Mouse (Mus musculus) stomach, postnatal 0 days (tissue): ENCODE measurements around the gene 5330417C22Rik. TPM values are rescaled to one million over a fixed set of nuclear protein-coding genes. Genes with fewer than 3 reads are reported as not detected.

Experiments
- ATAC-seq: fragments of 200-750 bp; cut with Nextera tagmentation; 2 replicates; pipeline ENCODE4 v1.8.0; 2017; ENCODE audit not compliant: low FRiP score, low TSS enrichment
- DNase-seq: peaks from one replicate; pipeline ENCODE4 v3.0.0-alpha.2; 2016; ENCODE audit warnings: low spot score
- H3K27ac ChIP-seq: fragments of 300-500 bp; sonication (generic); replicated peaks from 2 replicates; pipeline ENCODE4 v1.5.1; 2014; ENCODE audit warnings: mild to moderate bottlenecking, control low read depth
- H3K27me3 ChIP-seq: fragments of 300-500 bp; sonication (generic); 2 replicates; pipeline ENCODE4 v1.6.1; 2014; ENCODE audit warnings: low read length; ENCODE audit not compliant: control insufficient read depth, insufficient read depth
- H3K36me3 ChIP-seq: fragments of 300-500 bp; sonication (generic); 2 replicates; pipeline ENCODE4 v1.6.1; 2014; ENCODE audit warnings: low read length, mixed read lengths; ENCODE audit not compliant: control insufficient read depth, insufficient read depth
- H3K4me1 ChIP-seq: fragments of 300-500 bp; sonication (generic); replicated peaks from 2 replicates; pipeline ENCODE4 v1.6.1; 2014; ENCODE audit warnings: antibody characterized with exemption; ENCODE audit not compliant: control insufficient read depth, insufficient read depth
- H3K4me2 ChIP-seq: fragments of 300-500 bp; sonication (generic); replicated peaks from 2 replicates; pipeline ENCODE4 v1.6.1; 2014; ENCODE audit warnings: low read depth, mild to moderate bottlenecking, control low read depth, moderate library complexity
- H3K4me3 ChIP-seq: fragments of 300-500 bp; sonication (generic); 2 replicates; pipeline ENCODE4 v1.5.1; 2014; ENCODE audit warnings: low read depth, low read length, control low read depth
- H3K9ac ChIP-seq: fragments of 300-500 bp; sonication (generic); 2 replicates; pipeline ENCODE4 v1.6.1; 2014; ENCODE audit warnings: mild to moderate bottlenecking, low read length, control low read depth, mixed read lengths
- H3K9me3 ChIP-seq: fragments of 300-500 bp; sonication (generic); 2 replicates; pipeline ENCODE4 v1.6.1; 2016; ENCODE audit warnings: low read length; ENCODE audit not compliant: control insufficient read depth
- CTCF ChIP-seq: IDR thresholded peaks from 2 replicates; pipeline ENCODE4 v1.5.1; 2016; ENCODE audit warnings: antibody characterized with exemption, low read depth, mild to moderate bottlenecking, moderate library complexity
- EP300 ChIP-seq: optimal IDR thresholded peaks from 2 replicates; pipeline ENCODE3; 2016; ENCODE audit warnings: antibody characterized with exemption
- WGBS: fragments of 180-500 bp; shearing (Covaris S2); extraction: QIAGEN DNeasy Blood & Tissue Kit; methylation state at CpG from one replicate; pipeline ENCODE4 v1.1.7; 2014; 5-methylcytosine and 5-hydroxymethylcytosine counted together
- polyA plus RNA-seq: library from polyadenylated mRNA; unstranded; fragments of >200 nt; fragmentation: Nextera tagmentation; extraction: Ambion mirVana; gene quantifications from 2 replicates; pipeline ENCODE4 v1.2.1, GENCODE M21; 2015

5330417C22Rik gene
- polyA plus RNA-seq, 1 experiment from 2014 or later = 30.8 TPM

DNA sequence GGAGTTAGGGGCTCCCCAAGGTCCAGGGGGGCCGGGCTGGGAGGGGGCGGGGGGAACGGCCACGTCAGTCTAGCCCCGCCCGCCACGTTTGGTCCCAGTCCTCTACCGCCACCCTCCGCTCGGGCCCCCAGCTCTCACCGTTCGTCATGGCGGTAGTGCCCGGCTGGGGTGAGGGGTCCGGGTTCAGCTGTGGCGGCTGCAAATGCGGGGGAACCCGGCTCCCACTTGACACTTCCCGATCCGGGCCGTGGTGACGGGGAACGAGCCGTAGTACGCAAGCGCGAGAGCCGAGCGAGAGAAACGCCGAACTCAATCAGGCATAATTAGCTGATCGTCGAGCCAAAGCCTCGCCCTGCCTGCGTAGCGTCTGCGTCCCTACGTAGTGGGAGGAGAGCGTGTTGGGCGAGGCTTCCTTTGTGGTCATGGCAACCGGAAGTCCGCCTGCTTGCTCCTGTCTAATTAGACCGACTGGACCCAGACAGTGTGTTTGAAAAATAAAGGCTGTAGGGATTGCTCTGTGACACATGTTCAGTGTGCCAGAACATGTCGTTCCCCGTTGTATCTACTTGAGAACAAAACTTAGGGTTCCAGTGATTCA lies 25.9 kb upstream of the 5330417C22Rik start, which contains the start of gene Tmem167b:
TSS of gene Tmem167b (minus strand) at position 334 of the 598 bp plus-strand sequence.
- H3K4me3 ChIP-seq = peak within 1 kb of the TSS; percentile 88
- H3K9me3 ChIP-seq = no peaks in the 10 kb centered on the region
- ATAC-seq (peak; percentile 98), DNase-seq (peak; percentile 96)
- H3K27ac ChIP-seq = peak within 1 kb of the TSS; percentile 93
- peak within 1 kb of the TSS; percentile 89 for H3K9ac ChIP-seq
- peaks cover 4% of the 10 kb centered on the region; the same call in 1 of the 2 replicates for H3K4me1 ChIP-seq
- H3K36me3 ChIP-seq = peaks cover 13% of the 10 kb centered on the region
- under 1% methylated on average over 44 of the region's 45 CpGs for WGBS
- TF ChIP-seq EP300 (no peak), CTCF (peak; percentile 33)
- peak within 1 kb of the TSS; percentile 75 for H3K4me2 ChIP-seq
- H3K27me3 ChIP-seq = no peaks in the 10 kb centered on the region

DNA sequence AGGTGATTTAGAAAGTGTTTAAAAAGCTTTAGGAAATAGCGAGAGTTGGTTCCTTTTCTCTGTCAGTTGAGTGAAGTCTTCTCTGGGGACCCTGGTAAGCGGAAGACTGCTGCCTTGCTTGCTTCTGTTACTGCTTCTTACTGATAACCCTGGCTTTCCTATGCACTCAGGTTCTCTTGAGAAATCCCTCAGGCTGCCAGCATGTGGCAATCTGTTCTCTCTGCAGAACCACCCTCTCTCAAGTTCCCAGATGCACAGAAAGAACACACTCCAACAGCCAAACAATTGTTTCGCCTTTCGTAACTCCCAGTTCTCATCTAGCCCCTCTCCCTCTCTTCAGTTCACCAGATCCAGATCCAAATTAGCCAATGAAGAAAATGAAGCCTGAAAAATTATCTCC lies 21.6 kb upstream of the 5330417C22Rik start:
- Histone ChIP-seq H3K27ac (no peak overlapping the region), H3K4me2 (no peak overlapping the region), H3K4me3 (no peak overlapping the region), H3K9me3 (no peaks in the 10 kb centered on the region), H3K36me3 (peaks cover 13% of the 10 kb centered on the region), H3K4me1 (peaks cover 4% of the 10 kb centered on the region; the same call in 1 of the 2 replicates), H3K9ac (no peak overlapping the region), H3K27me3 (no peaks in the 10 kb centered on the region)
- no peak for ATAC-seq
- no peak for DNase-seq
- TF ChIP-seq CTCF (no peak), EP300 (no peak)
- 92% methylated on average over 4 of the region's 4 CpGs for WGBS

DNA sequence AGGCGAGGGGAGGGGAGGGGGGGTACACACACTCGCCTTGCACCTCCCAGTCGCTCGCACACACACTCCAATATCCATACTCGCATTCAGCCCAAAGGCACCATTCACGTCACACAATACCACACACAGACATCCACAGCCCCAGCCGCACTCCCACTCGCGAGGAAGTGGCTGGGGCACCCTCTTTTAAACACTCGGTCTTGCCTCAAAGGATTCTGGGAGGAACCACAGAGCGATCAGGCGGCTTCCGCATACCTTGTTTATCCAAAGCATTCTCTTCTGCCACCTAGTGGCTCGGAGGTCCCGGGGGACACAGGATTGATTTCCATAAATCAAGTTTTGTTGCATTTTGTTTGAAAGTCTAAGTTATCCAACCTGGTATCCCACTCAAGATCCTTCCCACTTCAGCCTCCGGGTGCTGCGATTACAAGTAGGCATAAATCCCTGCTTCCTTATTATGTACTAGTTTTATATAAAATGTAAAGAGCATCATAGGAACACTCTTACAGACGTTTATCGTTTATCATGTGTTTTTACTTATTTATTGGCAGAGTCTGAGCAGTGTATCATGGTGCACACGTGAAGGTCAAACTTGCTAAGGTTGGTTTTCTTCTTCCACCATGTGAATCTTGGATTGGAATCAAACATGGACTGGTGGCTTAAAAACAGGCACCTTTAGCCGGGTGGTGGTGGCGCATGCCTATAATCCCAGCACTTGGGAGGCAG lies 18.4 kb upstream of the 5330417C22Rik start:
- no peaks in the 10 kb centered on the region for H3K27me3 ChIP-seq
- 18% methylated on average over 21 of the region's 22 CpGs for WGBS
- H3K4me2 ChIP-seq = peak overlapping the region; percentile 63
- H3K4me3 ChIP-seq = peak overlapping the region; percentile 81
- DNase-seq = peak; percentile 93
- TF ChIP-seq CTCF (peak; percentile 97), EP300 (no peak)
- H3K9ac ChIP-seq = peak overlapping the region; percentile 86
- no peaks in the 10 kb centered on the region for H3K9me3 ChIP-seq
- H3K36me3 ChIP-seq = peaks cover 13% of the 10 kb centered on the region
- ATAC-seq = peak; percentile 97
- peak overlapping the region; percentile 90 for H3K27ac ChIP-seq
- no peaks in the 10 kb centered on the region for H3K4me1 ChIP-seq

DNA sequence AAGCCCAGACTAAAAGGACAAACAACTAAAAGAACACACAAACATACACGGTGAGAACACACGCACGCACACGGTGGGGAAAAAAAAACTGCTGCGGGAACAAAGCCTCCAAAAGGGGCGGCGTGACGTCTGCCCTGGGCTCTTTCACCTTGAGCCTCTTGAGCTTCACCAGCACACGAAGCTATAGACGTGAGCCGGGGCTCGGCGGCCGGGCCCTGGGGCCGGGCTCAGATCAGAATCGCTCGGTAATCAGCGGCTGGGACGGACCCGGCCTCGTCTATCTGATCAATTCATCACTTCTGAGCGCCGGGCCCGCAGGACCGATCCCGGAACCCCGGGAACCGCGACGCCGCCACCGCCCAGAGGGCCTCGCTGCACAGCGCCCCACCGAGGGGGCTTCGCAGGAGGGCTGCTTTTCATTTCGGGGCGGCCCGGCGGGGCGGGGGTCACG lies 17.8 kb upstream of the 5330417C22Rik start:
- Histone ChIP-seq H3K27ac (peak overlapping the region; percentile 90), H3K27me3 (no peaks in the 10 kb centered on the region), H3K9ac (peak overlapping the region; percentile 86), H3K36me3 (peaks cover 13% of the 10 kb centered on the region), H3K9me3 (no peaks in the 10 kb centered on the region), H3K4me1 (no peaks in the 10 kb centered on the region), H3K4me2 (peak overlapping the region; percentile 63), H3K4me3 (peak overlapping the region; percentile 81)
- TF ChIP-seq EP300 = no peak
- no peak for TF ChIP-seq CTCF
- ATAC-seq (peak; percentile 66), DNase-seq (no peak)
- 1% methylated on average over 42 of the region's 42 CpGs for WGBS

DNA sequence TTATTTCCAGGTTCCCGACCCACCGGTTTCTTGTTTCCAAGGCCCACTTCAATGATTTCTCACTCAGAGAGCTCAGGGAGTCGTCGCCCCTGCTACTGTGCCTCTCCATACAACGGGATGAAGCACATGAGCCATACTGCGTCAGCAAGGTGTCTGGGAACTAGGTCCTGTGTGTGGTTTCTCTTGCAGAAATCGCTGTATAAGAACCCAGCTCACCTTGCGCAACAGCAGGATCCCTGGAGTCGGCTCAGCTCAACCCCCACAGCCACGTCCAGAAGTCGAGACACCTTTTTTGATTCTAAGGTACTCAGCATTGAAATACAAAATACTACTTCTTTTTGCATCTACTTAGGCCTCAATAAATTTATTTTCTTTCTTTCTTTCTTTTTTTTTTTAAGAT lies 6.0 kb upstream of the 5330417C22Rik start:
- no peaks in the 10 kb centered on the region for H3K36me3 ChIP-seq
- no peaks in the 10 kb centered on the region for H3K27me3 ChIP-seq
- ATAC-seq = no peak
- no peak overlapping the region for H3K4me2 ChIP-seq
- no peak overlapping the region for H3K9ac ChIP-seq
- 81% methylated on average over 11 of the region's 11 CpGs for WGBS
- H3K9me3 ChIP-seq = no peaks in the 10 kb centered on the region
- TF ChIP-seq CTCF (no peak), EP300 (no peak)
- no peak overlapping the region for H3K27ac ChIP-seq
- no peaks in the 10 kb centered on the region for H3K4me1 ChIP-seq
- DNase-seq = no peak
- no peak overlapping the region for H3K4me3 ChIP-seq
